Mouse (Mus musculus) adrenal gland, postnatal 4 days (tissue): ENCODE measurements at regions not wholly inside any gene's neighbourhood (a gene's known extent, or its start where the extent isn't known, plus 50 kb on each side); places are given as distances from the start of the nearest gene placed in this dataset.

Experiments
- DNase-seq, 2 experiments: peaks; one replicate each; pipeline ENCODE4 v3.0.0; 2021 to 2022; ENCODE audit warnings: low spot score in 2 of 2, mixed read lengths in 2 of 2

GRCm38 (mm10) chr11:111816176-111816775 is 750.3 kb downstream of the Kcnj2 start:
- DNase-seq: no peak

GRCm38 (mm10) chr11:111818124-111818523 is 752.2 kb downstream of the Kcnj2 start:
- DNase-seq: no peak

GRCm38 (mm10) chr11:111820356-111820755 is 754.4 kb downstream of the Kcnj2 start:
- DNase-seq: no peak

- DNase-seq: no peak
Observed at GRCm38 (mm10) chr11:111828455-111828854, 762.5 kb downstream of the Kcnj2 start.

GRCm38 (mm10) chr11:111838996-111839395 is 773.0 kb downstream of the Kcnj2 start:
- no peak for DNase-seq

- DNase-seq: no peak
Observed at GRCm38 (mm10) chr11:111843728-111844258, 777.8 kb downstream of the Kcnj2 start.

GRCm38 (mm10) chr11:111844382-111845027 is 778.5 kb downstream of the Kcnj2 start:
- DNase-seq: no peak

- no peak for DNase-seq
Observed at GRCm38 (mm10) chr11:111857288-111857687, 791.3 kb downstream of the Kcnj2 start.

- no peak for DNase-seq
Observed at GRCm38 (mm10) chr11:111858111-111858510, 792.1 kb downstream of the Kcnj2 start.

- DNase-seq: no peak
Observed at GRCm38 (mm10) chr11:111865143-111865542, 799.2 kb downstream of the Kcnj2 start.

GRCm38 (mm10) chr11:111875406-111875805 is 809.4 kb downstream of the Kcnj2 start:
- no peak for DNase-seq

GRCm38 (mm10) chr11:111880146-111880545 is 814.2 kb downstream of the Kcnj2 start:
- DNase-seq: no peak

GRCm38 (mm10) chr11:111890026-111890425 is 824.1 kb downstream of the Kcnj2 start:
- DNase-seq: no peak

GRCm38 (mm10) chr11:111893861-111894260 is 827.9 kb downstream of the Kcnj2 start:
- no peak for DNase-seq

GRCm38 (mm10) chr11:111895221-111896200 is 829.5 kb downstream of the Kcnj2 start:
- DNase-seq: no peak

- no peak for DNase-seq
Observed at GRCm38 (mm10) chr11:111897001-111897400, 831.0 kb downstream of the Kcnj2 start.

- no peak for DNase-seq
Observed at GRCm38 (mm10) chr11:111904086-111904485, 838.1 kb downstream of the Kcnj2 start.

- DNase-seq: no peak
Observed at GRCm38 (mm10) chr11:111913891-111914290, 847.9 kb downstream of the Kcnj2 start.

- no peak for DNase-seq
Observed at GRCm38 (mm10) chr11:111926336-111926735, 855.7 kb upstream of the Sox9 start.

- no peak for DNase-seq
Observed at GRCm38 (mm10) chr11:111929366-111929765, 852.7 kb upstream of the Sox9 start.

GRCm38 (mm10) chr11:111932052-111932451 is 850.0 kb upstream of the Sox9 start:
- no peak for DNase-seq

GRCm38 (mm10) chr11:111944282-111944681 is 837.7 kb upstream of the Sox9 start:
- no peak for DNase-seq
